Mouse (Mus musculus) intestine, postnatal 0 days (tissue): ENCODE results near the gene Nsun5. TPM values are rescaled to one million over a fixed set of nuclear protein-coding genes. Genes with fewer than 3 reads are reported as not detected.
A peak's percentile ranks its signal among the peaks of the same experiment; 100 is the strongest.

Experiments used
- ATAC-seq: fragments of 200-750 bp; cut with Nextera tagmentation; 2 replicates; pipeline ENCODE4 v1.8.0; 2017; ENCODE audit warnings: mild to moderate bottlenecking, moderate TSS enrichment, moderate library complexity
- H3K27ac ChIP-seq: fragments of 300-500 bp; sonication (generic); 2 replicates; pipeline ENCODE4 v1.5.1; 2014; ENCODE audit warnings: mild to moderate bottlenecking, low read depth, low read length, moderate library complexity
- H3K27me3 ChIP-seq: fragments of 300-500 bp; sonication (generic); replicated peaks from 2 replicates; pipeline ENCODE4 v1.6.1; 2014; ENCODE audit warnings: low read length, mixed read lengths; ENCODE audit not compliant: control insufficient read depth, insufficient read depth
- H3K36me3 ChIP-seq: fragments of 300-500 bp; sonication (generic); 2 replicates; pipeline ENCODE4 v1.6.1; 2014; ENCODE audit warnings: mild to moderate bottlenecking, moderate library complexity; ENCODE audit not compliant: control insufficient read depth, insufficient read depth
- H3K4me1 ChIP-seq: fragments of 300-500 bp; sonication (generic); replicated peaks from 2 replicates; pipeline ENCODE4 v1.6.1; 2014; ENCODE audit warnings: antibody characterized with exemption, low read length, mixed read lengths; ENCODE audit not compliant: control insufficient read depth, insufficient read depth
- H3K4me2 ChIP-seq: fragments of 300-500 bp; sonication (generic); replicated peaks from 2 replicates; pipeline ENCODE4 v1.6.1; 2014; ENCODE audit warnings: low read depth, mild to moderate bottlenecking, moderate library complexity
- H3K4me3 ChIP-seq: fragments of 300-500 bp; sonication (generic); 2 replicates; pipeline ENCODE4 v1.5.1; 2014; ENCODE audit warnings: low read depth, low read length
- H3K9ac ChIP-seq: fragments of 300-500 bp; sonication (generic); 2 replicates; pipeline ENCODE4 v1.6.1; 2014; ENCODE audit warnings: mild to moderate bottlenecking, low read depth, low read length
- H3K9me3 ChIP-seq: fragments of 300-500 bp; sonication (generic); 2 replicates; pipeline ENCODE4 v1.6.1; 2016; ENCODE audit warnings: mixed run types; ENCODE audit not compliant: control insufficient read depth
- CTCF ChIP-seq: sonication (generic); IDR thresholded peaks from 2 replicates; pipeline ENCODE4 v1.5.1; 2016; ENCODE audit warnings: low read depth, mild to moderate bottlenecking, control low read depth, antibody characterized with exemption, moderate library complexity
- WGBS: fragments of 180-500 bp; shearing (Covaris S2); extraction: QIAGEN DNeasy Blood & Tissue Kit; methylation state at CpG from one replicate; pipeline ENCODE4 v1.1.7; 2014; 5-methylcytosine and 5-hydroxymethylcytosine counted together
- polyA plus RNA-seq: library from polyadenylated mRNA; unstranded; fragments of >200 nt; fragmentation: Nextera tagmentation; extraction: Ambion mirVana; gene quantifications from 2 replicates; pipeline ENCODE4 v1.2.1, GENCODE M21; 2015

Gene Nsun5
- polyA plus RNA-seq, 1 experiment from 2014 or later, result 9.8 TPM

DNA sequence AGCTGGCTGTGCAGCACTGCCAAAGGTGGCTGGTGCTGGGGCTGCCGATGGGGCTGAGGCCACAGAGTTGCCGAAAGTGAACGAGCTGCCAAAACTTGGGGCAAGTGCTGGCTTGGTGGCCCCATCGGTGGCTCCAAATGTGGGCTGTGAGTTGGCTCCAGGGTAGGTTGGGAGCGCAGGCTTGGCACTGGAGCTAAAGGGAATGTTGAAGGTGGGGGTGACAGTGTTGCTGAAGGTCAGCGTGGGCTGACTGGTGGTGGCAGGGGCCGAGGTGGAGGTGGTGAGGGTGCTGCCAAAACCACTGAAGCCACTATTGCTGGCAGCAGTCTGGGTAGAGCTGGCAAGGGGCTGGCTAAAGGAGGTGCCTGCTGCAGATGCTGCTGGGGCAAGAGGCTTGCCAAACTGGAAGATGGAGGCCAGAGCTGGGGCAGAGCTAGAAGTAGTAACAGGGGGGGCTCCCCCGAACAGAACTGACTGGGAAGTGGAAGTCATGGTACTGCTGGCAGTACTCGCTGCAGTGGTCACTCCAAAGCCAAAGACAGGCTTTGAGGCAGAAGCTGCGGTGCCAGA lies 11.7 kb downstream of the Nsun5 start:
- no peaks in the 10 kb centered on the region for H3K4me1 ChIP-seq
- no peak overlapping the region for H3K9ac ChIP-seq
- no peaks in the 10 kb centered on the region for H3K27me3 ChIP-seq
- no peak for ATAC-seq
- TF ChIP-seq CTCF, result no peak
- no peak overlapping the region for H3K27ac ChIP-seq
- H3K4me3 ChIP-seq, result no peak overlapping the region
- H3K36me3 ChIP-seq, result peaks cover 83% of the 10 kb centered on the region
- no peaks in the 10 kb centered on the region for H3K9me3 ChIP-seq
- no peak overlapping the region for H3K4me2 ChIP-seq
- WGBS, result 91% methylated on average over 10 of the region's 10 CpGs

DNA sequence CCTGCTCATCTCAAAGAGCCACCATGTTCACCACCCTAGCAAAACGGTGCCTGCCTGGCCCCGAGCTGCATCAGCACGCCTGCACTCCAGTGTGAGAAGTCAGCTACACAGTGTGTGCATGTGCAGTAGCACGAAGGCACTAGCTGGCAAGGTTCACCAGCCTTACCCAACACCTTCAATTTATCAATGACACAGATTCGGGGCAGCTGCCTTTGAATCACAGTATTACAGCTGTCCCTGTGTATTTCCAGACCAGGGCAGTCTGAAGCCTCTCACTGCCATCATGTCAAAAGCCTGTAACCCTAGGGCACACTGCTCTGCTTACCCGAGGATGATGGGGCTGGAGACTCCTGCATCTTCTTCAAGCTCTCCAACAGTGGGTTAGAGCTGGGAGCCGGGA lies 13.0 kb downstream of the Nsun5 start:
- no peak for ATAC-seq
- no peak for TF ChIP-seq CTCF
- H3K27ac ChIP-seq, result no peak overlapping the region
- H3K4me1 ChIP-seq, result no peaks in the 10 kb centered on the region
- no peak overlapping the region for H3K9ac ChIP-seq
- H3K4me3 ChIP-seq, result no peak overlapping the region
- peaks cover 86% of the 10 kb centered on the region for H3K36me3 ChIP-seq
- 89% methylated on average over 7 of the region's 7 CpGs for WGBS
- H3K4me2 ChIP-seq, result no peak overlapping the region
- H3K27me3 ChIP-seq, result no peaks in the 10 kb centered on the region
- H3K9me3 ChIP-seq, result no peaks in the 10 kb centered on the region

DNA sequence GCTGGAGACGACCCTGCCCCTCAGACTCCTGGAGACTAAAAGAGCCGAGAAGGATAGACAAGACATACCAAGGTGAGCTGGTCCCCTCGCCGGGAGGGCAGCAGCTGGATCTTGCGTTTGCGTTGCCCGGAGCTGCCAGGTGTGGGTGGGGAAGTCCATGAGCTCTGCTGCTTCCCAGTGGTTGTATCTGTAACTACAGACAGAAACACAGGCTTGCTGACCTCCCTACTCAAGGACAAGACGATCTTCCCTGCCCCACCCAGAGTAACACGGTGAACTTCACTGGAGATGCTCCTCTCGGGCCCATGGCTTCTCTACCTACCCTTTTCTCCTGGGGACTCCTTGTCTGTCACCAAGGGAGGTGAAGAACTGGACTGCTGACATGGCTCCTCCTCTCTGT lies 14.0 kb downstream of the Nsun5 start:
- WGBS, result 81% methylated on average over 10 of the region's 10 CpGs
- H3K4me2 ChIP-seq, result no peak overlapping the region
- H3K4me1 ChIP-seq, result no peaks in the 10 kb centered on the region
- H3K27ac ChIP-seq, result no peak overlapping the region
- no peaks in the 10 kb centered on the region for H3K9me3 ChIP-seq
- H3K9ac ChIP-seq, result no peak overlapping the region
- no peaks in the 10 kb centered on the region for H3K27me3 ChIP-seq
- H3K36me3 ChIP-seq, result peaks cover 85% of the 10 kb centered on the region
- no peak overlapping the region for H3K4me3 ChIP-seq
- ATAC-seq, result no peak
- no peak for TF ChIP-seq CTCF

DNA sequence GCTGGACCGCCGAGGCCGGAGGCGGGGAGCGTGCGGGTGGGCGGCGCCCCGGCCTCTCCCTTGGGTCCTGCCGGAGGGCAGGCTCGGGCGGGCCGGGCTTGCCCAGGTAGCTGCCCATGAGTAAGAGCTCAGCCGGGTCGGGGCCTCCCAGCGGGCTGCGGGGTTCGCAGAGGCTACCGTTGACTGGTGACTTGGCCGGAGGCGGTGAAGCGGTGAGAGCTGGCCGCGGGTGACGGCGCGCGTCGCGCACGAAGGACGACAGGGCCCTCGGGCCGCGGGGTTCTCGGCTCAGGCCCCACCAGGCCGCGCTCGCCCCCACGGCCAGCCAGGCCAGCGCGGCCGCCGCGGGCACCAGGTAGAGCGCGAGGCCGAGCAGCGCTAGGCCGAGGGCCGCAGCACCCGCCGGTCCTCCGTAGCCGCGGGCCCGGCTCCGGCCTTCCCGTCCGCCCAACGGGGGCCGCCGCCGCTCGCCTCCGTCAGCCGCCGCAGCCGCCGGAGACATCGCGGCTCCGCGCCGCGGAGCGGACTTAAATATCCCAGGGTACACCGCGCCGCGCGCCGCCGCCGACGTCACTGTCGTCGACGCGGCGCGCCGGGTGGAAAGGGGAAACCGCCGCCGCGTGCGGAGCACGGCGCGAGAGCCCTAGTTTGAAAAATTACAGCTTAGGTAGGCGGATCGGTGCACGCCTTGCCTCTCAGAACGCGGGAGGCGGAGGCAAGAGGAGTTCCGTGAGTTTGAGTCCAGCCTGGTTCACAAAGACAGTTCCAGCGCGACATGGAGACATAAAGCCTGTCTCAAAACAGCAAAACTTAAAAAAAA lies 24.5 kb downstream of the Nsun5 start, which contains the start of gene Pom121:
TSS of gene Pom121 (minus strand) at position 543 of the 820 bp plus-strand sequence.
- Histone ChIP-seq H3K4me3 (peak within 1 kb of the TSS; percentile 88), H3K27ac (peak within 1 kb of the TSS; percentile 92), H3K27me3 (no peaks in the 10 kb centered on the region), H3K9ac (peak within 1 kb of the TSS; percentile 98), H3K36me3 (peaks cover 28% of the 10 kb centered on the region), H3K4me1 (no peaks in the 10 kb centered on the region), H3K9me3 (no peaks in the 10 kb centered on the region), H3K4me2 (peak within 1 kb of the TSS; percentile 95)
- no peak for TF ChIP-seq CTCF
- under 1% methylated on average over 85 of the region's 110 CpGs for WGBS
- peak; percentile 87 for ATAC-seq

DNA sequence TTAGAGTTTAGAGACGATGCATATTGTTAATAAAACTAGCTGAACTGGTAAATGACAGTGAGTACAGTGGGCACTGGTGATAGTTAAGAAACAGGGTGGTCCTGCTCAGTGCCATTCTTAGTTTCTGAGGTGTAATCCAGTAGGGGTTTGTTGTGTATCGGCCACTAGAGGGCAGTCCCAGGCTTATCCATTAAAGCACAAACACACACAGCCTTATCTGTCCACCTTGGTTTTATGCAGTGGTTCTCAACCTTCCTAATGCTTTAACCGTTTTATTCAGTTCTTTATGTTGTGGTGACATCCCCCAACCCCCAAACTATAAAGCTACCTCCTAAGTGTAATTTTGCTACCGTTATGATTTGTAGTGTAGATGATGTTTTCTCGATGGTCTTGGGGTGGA lies 26.1 kb downstream of the Nsun5 start:
- no peak overlapping the region for H3K9ac ChIP-seq
- peak; percentile 78 for TF ChIP-seq CTCF
- no peaks in the 10 kb centered on the region for H3K9me3 ChIP-seq
- 58% methylated on average over 5 of the region's 5 CpGs for WGBS
- no peak for ATAC-seq
- H3K4me1 ChIP-seq, result no peaks in the 10 kb centered on the region
- H3K27me3 ChIP-seq, result no peaks in the 10 kb centered on the region
- no peak overlapping the region for H3K27ac ChIP-seq
- no peak overlapping the region for H3K4me3 ChIP-seq
- H3K4me2 ChIP-seq, result no peak overlapping the region
- peaks cover 15% of the 10 kb centered on the region; the same call in 1 of the 2 replicates for H3K36me3 ChIP-seq

DNA sequence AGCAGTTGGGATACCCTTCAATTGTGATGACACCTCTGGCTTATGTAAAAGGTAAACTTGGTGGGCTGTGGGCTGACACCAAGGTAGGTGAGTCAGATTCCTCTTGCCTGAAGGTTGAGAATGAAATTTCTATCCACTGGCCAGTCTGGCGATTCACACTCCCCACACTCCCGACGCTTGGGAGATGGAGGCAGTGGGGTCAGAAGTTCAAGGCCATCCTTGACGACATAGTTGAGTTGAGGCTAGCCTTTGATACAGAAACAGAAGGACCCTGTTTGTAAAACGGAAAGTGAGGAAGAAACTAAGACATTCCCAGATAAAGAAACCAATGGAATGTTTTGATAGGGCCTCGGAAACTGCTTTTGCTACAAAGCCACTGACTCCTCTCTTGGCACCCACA lies 29.6 kb downstream of the Nsun5 start:
- no peaks in the 10 kb centered on the region for H3K4me1 ChIP-seq
- no peaks in the 10 kb centered on the region for H3K9me3 ChIP-seq
- no peak for TF ChIP-seq CTCF
- H3K4me2 ChIP-seq, result no peak overlapping the region
- no peak overlapping the region for H3K4me3 ChIP-seq
- ATAC-seq, result no peak
- no peaks in the 10 kb centered on the region for H3K27me3 ChIP-seq
- 50% methylated on average over 6 of the region's 6 CpGs for WGBS
- no peaks in the 10 kb centered on the region; the same call in 1 of the 2 replicates for H3K36me3 ChIP-seq
- no peak overlapping the region for H3K27ac ChIP-seq
- H3K9ac ChIP-seq, result no peak overlapping the region
